Mouse (Mus musculus): ENCODE measurements around the gene P4ha3. TPM values are rescaled to one million over a fixed set of nuclear protein-coding genes. Genes with fewer than 3 reads are reported as not detected.
"Not testable (repeated sequence)": the region's sequence is repeated elsewhere in the genome, so short reads cannot be mapped to it uniquely, and the experiment has no call there.

The P4ha3 gene
- polyA plus RNA-seq, 1 experiment: 0.41 TPM

DNA sequence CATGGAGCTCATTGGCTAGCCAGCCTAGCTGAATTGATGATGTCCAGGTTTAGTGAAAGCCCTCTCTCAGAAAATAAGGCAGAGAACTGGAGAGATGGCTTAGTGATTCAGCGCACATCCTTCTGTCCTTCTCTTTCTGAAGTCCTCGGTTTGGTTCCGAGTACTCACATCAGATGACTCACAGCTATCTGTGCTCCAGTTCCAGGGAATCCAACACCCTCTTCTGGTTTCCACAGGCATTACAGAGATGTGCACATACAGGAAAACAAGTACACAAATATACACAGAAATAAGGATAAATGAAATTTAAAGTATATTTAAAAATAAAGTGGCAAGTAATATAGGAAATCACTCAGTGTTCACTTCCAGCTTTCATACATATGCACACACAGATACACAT, 23.0 kb upstream of the P4ha3 start:
- Histone ChIP-seq H3K4me1 (ENCODE audit: control insufficient read depth, insufficient read depth, insufficient read length, low read length) (no peaks in the 10 kb centered on the region), H3K27ac (ENCODE audit: insufficient read depth, low read depth, low read length) (no peak overlapping the region), H3K4me3 (ENCODE audit: low read depth, low read length) (no peak overlapping the region), H3K36me3 (ENCODE audit: control insufficient read depth, insufficient read depth, low read length) (peaks cover 8% of the 10 kb centered on the region), H3K27me3 (ENCODE audit: control insufficient read depth, insufficient read depth, low read length) (no peaks in the 10 kb centered on the region)
- WGBS: 83% methylated on average over 3 of the region's 3 CpGs
- TF ChIP-seq POLR2A (IDR thresholded peaks at IDR 0.05; ENCODE audit: low read depth, low read length): no peak
- no peak for TF ChIP-seq CTCF (IDR thresholded peaks at IDR 0.05; ENCODE audit: extremely low read depth, insufficient read length, insufficient replicate concordance, low read depth, low read length)

DNA sequence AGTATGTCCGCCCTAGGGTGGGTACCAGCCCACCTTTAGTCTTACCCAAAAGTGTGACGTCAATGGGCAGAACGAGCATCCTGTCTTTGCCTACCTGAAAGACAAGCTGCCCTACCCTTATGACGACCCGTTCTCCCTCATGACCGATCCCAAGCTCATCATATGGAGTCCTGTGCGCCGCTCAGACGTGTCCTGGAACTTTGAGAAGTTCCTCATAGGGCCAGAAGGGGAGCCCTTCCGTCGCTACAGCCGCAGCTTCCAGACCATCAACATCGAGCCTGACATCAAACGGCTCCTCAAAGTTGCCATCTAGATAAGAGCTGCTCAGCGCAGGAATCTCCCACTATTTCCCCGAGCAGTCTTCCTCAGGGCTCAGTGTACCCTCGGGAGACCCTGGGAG, 20.4 kb upstream of the P4ha3 start:
- H3K27me3 ChIP-seq (ENCODE audit: control insufficient read depth, insufficient read depth, low read length); H3K36me3 ChIP-seq (ENCODE audit: control insufficient read depth, insufficient read depth, low read length); H3K4me1 ChIP-seq (ENCODE audit: control insufficient read depth, insufficient read depth, insufficient read length, low read length); H3K4me3 ChIP-seq (ENCODE audit: low read depth, low read length); H3K27ac ChIP-seq (ENCODE audit: insufficient read depth, low read depth, low read length): not testable (repeated sequence)
- WGBS: 80% methylated on average over 17 of the region's 17 CpGs

DNA sequence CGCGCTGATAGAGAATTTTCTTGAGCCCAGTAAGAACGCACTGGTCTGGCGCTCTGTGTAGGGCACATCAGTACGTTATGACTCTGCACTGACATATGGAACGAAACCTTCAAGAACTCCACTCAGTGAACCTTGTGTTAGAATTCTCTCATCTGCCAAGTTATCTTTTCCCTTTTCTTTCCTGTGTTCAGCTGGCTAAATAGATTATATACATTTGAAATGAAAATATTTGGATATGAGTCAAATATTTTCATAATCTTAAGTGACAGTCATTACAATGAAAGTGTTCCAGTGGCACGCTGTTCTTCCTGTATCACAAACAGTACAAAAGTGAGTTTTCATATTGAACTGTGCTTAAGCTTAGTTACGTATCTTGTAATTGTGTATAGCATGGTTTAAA, 13.0 kb upstream of the P4ha3 start:
- 96% methylated on average over 8 of the region's 8 CpGs for WGBS
- Histone ChIP-seq H3K4me3 (ENCODE audit: low read depth, low read length) (no peak overlapping the region), H3K4me1 (ENCODE audit: control insufficient read depth, insufficient read depth, insufficient read length, low read length) (no peaks in the 10 kb centered on the region), H3K27ac (ENCODE audit: insufficient read depth, low read depth, low read length) (no peak overlapping the region), H3K27me3 (ENCODE audit: control insufficient read depth, insufficient read depth, low read length) (no peaks in the 10 kb centered on the region), H3K36me3 (ENCODE audit: control insufficient read depth, insufficient read depth, low read length) (peaks cover 3% of the 10 kb centered on the region; the same call in 1 of the 2 replicates)
- no peak for TF ChIP-seq CTCF (IDR thresholded peaks at IDR 0.05; ENCODE audit: extremely low read depth, insufficient read length, insufficient replicate concordance, low read depth, low read length)
- TF ChIP-seq POLR2A (IDR thresholded peaks at IDR 0.05; ENCODE audit: low read depth, low read length): no peak

DNA sequence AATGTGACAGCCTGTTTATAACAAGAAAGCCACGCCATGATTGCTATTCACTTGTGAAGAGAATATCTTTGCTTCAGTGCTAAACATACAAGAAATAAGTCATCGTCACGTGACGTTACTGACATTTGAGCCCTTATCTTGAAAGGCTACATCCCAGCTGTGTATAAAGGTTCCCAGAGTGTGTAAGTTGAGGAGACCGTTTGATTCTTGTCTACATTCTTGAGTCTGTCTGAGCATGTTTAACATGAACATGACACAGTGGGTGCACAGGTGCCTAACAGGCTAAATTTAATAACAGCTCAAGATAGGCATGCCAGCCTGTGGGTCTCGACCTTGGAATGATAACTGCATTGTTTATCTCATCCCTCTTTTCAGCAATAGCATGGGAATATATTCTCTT, 10.8 kb upstream of the P4ha3 start:
- Histone ChIP-seq H3K27me3 (ENCODE audit: control insufficient read depth, insufficient read depth, low read length) (no peaks in the 10 kb centered on the region), H3K4me3 (ENCODE audit: low read depth, low read length) (no peak overlapping the region), H3K27ac (ENCODE audit: insufficient read depth, low read depth, low read length) (no peak overlapping the region), H3K36me3 (ENCODE audit: control insufficient read depth, insufficient read depth, low read length) (peaks cover 3% of the 10 kb centered on the region; the same call in 1 of the 2 replicates), H3K4me1 (ENCODE audit: control insufficient read depth, insufficient read depth, insufficient read length, low read length) (no peaks in the 10 kb centered on the region)
- TF ChIP-seq CTCF (IDR thresholded peaks at IDR 0.05; ENCODE audit: extremely low read depth, insufficient read length, insufficient replicate concordance, low read depth, low read length): no peak
- TF ChIP-seq POLR2A (IDR thresholded peaks at IDR 0.05; ENCODE audit: low read depth, low read length): no peak
- WGBS: 80% methylated on average over 6 of the region's 6 CpGs

DNA sequence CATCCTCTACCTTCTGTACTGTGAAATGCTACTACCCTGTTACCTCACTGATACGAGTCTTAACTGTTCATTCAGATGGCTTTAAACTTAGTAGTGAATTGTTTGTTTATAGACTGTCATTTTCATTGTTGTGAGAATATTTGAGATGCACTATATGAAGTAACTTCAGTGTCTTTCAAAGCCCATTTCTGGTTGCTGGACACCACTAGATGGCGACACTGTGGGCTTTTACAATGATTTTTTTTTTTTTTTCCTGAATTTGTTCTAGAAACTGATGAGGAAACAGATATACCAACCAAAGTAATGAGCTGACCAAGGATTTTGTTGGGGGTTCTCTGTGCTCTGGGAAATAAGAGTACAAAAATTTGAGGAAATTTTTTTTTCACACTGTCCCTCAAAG, 8.9 kb upstream of the P4ha3 start:
- TF ChIP-seq CTCF (IDR thresholded peaks at IDR 0.05; ENCODE audit: extremely low read depth, insufficient read length, insufficient replicate concordance, low read depth, low read length) (no peak), POLR2A (IDR thresholded peaks at IDR 0.05; ENCODE audit: low read depth, low read length) (no peak)
- no peaks in the 10 kb centered on the region for H3K4me1 ChIP-seq (ENCODE audit: control insufficient read depth, insufficient read depth, insufficient read length, low read length)
- H3K27me3 ChIP-seq (ENCODE audit: control insufficient read depth, insufficient read depth, low read length): no peaks in the 10 kb centered on the region
- H3K4me3 ChIP-seq (ENCODE audit: low read depth, low read length): no peak overlapping the region
- H3K27ac ChIP-seq (ENCODE audit: insufficient read depth, low read depth, low read length): no peak overlapping the region
- WGBS: 54% methylated on average over 2 of the region's 2 CpGs
- peaks cover 3% of the 10 kb centered on the region; the same call in 1 of the 2 replicates for H3K36me3 ChIP-seq (ENCODE audit: control insufficient read depth, insufficient read depth, low read length)

DNA sequence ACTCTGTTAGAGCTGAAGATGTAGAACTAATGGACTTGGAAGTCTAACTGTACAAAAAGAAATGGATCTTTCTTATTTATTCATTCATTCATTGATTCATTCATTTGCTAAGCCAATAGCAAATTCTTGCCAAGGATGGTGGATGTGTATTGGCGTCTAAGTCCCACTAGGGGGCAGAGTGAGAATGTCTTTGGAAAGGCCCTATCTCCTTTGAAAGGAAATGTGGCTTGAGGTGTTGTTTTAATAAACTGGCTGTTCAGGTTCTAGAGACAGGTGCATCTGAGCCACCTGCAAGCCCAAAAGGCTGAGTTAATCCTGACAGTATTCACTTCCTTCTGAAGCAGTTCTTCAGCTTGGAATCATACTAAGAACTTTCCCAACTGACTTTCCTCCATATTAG, 5.5 kb upstream of the P4ha3 start:
- H3K4me3 ChIP-seq (ENCODE audit: low read depth, low read length): no peak overlapping the region
- no peak for TF ChIP-seq POLR2A (IDR thresholded peaks at IDR 0.05; ENCODE audit: low read depth, low read length)
- TF ChIP-seq CTCF (IDR thresholded peaks at IDR 0.05; ENCODE audit: extremely low read depth, insufficient read length, insufficient replicate concordance, low read depth, low read length): no peak
- 0% methylated on average over 1 of the region's 1 CpGs for WGBS

DNA sequence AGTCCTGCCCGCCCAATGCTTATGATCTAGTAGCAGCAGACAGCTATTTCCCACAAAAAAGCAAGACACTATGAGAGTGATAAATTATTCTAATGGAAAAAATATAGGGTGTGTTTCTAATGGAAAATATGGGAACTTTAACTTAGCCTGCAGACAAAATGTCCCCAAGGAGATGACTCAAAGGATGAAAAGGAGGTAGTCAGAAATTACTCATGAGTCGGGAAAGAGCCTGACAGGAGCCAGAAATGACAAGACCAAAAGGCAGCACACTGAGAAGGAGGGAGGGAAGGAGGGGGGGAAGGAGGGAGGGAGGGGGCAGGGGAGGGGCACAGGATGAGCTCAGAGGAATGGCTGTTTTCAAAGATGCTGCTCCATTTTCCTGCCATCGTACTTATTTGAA, 3.7 kb upstream of the P4ha3 start:
- H3K4me1 ChIP-seq (ENCODE audit: control insufficient read depth, insufficient read depth, insufficient read length, low read length): no peaks in the 10 kb centered on the region; the same call in 1 of the 2 replicates
- no peak for TF ChIP-seq POLR2A (IDR thresholded peaks at IDR 0.05; ENCODE audit: low read depth, low read length)
- TF ChIP-seq CTCF (IDR thresholded peaks at IDR 0.05; ENCODE audit: extremely low read depth, insufficient read length, insufficient replicate concordance, low read depth, low read length): no peak
- H3K27ac ChIP-seq (ENCODE audit: insufficient read depth, low read depth, low read length): no peak overlapping the region
- no peak overlapping the region for H3K4me3 ChIP-seq (ENCODE audit: low read depth, low read length)
- H3K27me3 ChIP-seq (ENCODE audit: control insufficient read depth, insufficient read depth, low read length): peaks cover 17% of the 10 kb centered on the region
- 77% methylated on average over 3 of the region's 3 CpGs for WGBS
- H3K36me3 ChIP-seq (ENCODE audit: control insufficient read depth, insufficient read depth, low read length): 0 out of 2 replicates have a peak, but pooled peaks cover 1% of the 10 kb centered on the region

More for the DNA sequence above, 5.5 kb upstream of the P4ha3 start:
- Histone ChIP-seq H3K36me3 (ENCODE audit: control insufficient read depth, insufficient read depth, low read length) (0 out of 2 replicates have a peak, but pooled peaks cover 1% of the 10 kb centered on the region), H3K4me1 (ENCODE audit: control insufficient read depth, insufficient read depth, insufficient read length, low read length) (no peaks in the 10 kb centered on the region), H3K27me3 (ENCODE audit: control insufficient read depth, insufficient read depth, low read length) (peaks cover 4% of the 10 kb centered on the region; the same call in 1 of the 2 replicates), H3K27ac (ENCODE audit: insufficient read depth, low read depth, low read length) (no peak overlapping the region)

DNA sequence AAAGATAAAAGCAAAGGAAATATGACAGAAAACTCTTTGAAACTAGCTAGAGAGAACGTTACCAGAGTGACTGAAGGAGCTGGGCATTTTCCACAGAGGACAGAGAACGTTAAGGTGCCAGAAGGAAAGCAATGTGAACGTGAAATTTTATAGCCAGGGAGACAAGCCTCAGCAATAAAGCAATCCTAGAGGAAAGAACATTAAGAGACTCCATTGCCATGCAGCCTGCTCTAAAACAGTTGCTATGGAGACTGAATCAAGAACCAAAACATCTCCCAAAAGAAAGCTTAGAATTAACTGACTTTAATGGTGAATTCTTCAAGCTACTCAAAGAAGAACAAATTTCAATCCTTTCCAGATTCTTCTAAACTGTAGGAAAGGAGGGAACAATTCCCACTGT, 2.0 kb upstream of the P4ha3 start:
- no peak overlapping the region for H3K27ac ChIP-seq (ENCODE audit: insufficient read depth, low read depth, low read length)
- peaks cover 17% of the 10 kb centered on the region for H3K27me3 ChIP-seq (ENCODE audit: control insufficient read depth, insufficient read depth, low read length)
- no peaks in the 10 kb centered on the region; the same call in none of the 2 replicates for H3K4me1 ChIP-seq (ENCODE audit: control insufficient read depth, insufficient read depth, insufficient read length, low read length)
- TF ChIP-seq POLR2A (IDR thresholded peaks at IDR 0.05; ENCODE audit: low read depth, low read length): no peak
- TF ChIP-seq CTCF (IDR thresholded peaks at IDR 0.05; ENCODE audit: extremely low read depth, insufficient read length, insufficient replicate concordance, low read depth, low read length): no peak
- H3K36me3 ChIP-seq (ENCODE audit: control insufficient read depth, insufficient read depth, low read length): no peaks in the 10 kb centered on the region
- WGBS: 14% methylated on average over 3 of the region's 3 CpGs
- no peak overlapping the region for H3K4me3 ChIP-seq (ENCODE audit: low read depth, low read length)

Measured in small intestine, adult 2 months (tissue).